Mouse (Mus musculus) kidney, adult 2 months (tissue): ENCODE results near the gene Mapk8ip1.

ENCODE experiments used
- CTCF ChIP-seq: fragments of 200-500 bp; conservative IDR thresholded peaks from 2 replicates; pipeline ENCODE4 v1.5.1; 2011; ENCODE audit warnings: low read depth, mild to moderate bottlenecking, control low read depth, low read length, moderate library complexity, mixed read lengths; ENCODE audit not compliant: insufficient read depth, insufficient read length
- POLR2A ChIP-seq: fragments of 200-500 bp; IDR thresholded peaks from one replicate; pipeline ENCODE4 v1.6.1; 2011; ENCODE audit warnings: low read depth, low read length, control low read depth

DNA sequence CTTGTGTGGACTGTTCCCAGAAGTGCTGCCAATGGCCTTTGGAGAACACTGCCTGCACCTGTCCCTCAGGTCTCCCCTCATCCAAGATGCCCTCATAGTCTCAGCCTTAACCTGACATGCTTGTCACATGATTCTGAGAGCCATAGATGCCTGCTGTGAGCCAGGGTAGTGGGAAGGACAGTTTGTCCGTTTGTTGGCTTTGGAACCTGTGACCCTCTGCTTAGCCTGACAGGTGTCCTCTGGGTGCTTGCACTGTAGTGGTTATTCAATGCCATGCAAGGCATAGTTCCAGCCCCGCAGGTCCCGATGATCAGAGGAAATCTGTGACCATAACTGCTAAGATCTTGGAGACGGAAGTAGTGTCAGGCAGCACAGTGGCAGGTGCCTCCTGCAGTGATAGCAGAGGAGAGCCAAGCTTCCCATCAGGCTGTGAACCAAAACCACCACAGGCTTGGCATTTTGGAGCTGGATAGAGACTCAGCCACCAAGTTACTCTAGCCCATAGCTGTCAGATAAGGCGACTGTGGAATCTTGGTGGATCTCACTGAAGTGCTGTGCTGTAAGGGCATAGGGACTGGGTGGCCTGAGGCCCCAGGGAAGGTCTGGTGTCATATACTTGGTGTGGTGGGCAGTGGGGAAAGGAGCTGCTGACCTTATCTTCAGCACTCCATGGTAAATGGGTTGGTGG is 19.0 kb downstream of the Mapk8ip1 start, which contains the start of gene 1700029I15Rik:
- TF ChIP-seq POLR2A (no peak), CTCF (no peak)
